Mouse (Mus musculus): ENCODE results near the gene Elp6.

Gene Elp6

GRCm38 (mm10) chr9:110304969-110305651 is at the start of gene Elp6:
Gene Elp6, plus strand, starts transcription at chr9:110305173.
- DNase-seq (ENCODE audit: low spot score) = peak; percentile 86

- no peak for DNase-seq (ENCODE audit: low spot score)
Measured at GRCm38 (mm10) chr9:110255407-110256019, 49.5 kb upstream of the Elp6 start.

- no peak for DNase-seq (ENCODE audit: low spot score)
Measured at GRCm38 (mm10) chr9:110258646-110259045, 46.3 kb upstream of the Elp6 start.

GRCm38 (mm10) chr9:110259118-110259517 is 45.9 kb upstream of the Elp6 start:
- no peak for DNase-seq (ENCODE audit: low spot score)

GRCm38 (mm10) chr9:110263181-110263580 is 41.8 kb upstream of the Elp6 start:
- DNase-seq (ENCODE audit: low spot score) = no peak

GRCm38 (mm10) chr9:110264991-110265390 is 40.0 kb upstream of the Elp6 start:
- no peak for DNase-seq (ENCODE audit: low spot score)

- no peak for DNase-seq (ENCODE audit: low spot score)
Measured at GRCm38 (mm10) chr9:110268416-110268815, 36.6 kb upstream of the Elp6 start.

- DNase-seq (ENCODE audit: low spot score) = no peak
Measured at GRCm38 (mm10) chr9:110272330-110272729, 32.6 kb upstream of the Elp6 start.

GRCm38 (mm10) chr9:110273507-110273906 is 31.5 kb upstream of the Elp6 start:
- DNase-seq (ENCODE audit: low spot score) = no peak

GRCm38 (mm10) chr9:110275882-110276281 is 29.1 kb upstream of the Elp6 start:
- no peak for DNase-seq (ENCODE audit: low spot score)

GRCm38 (mm10) chr9:110277431-110277881 is 27.5 kb upstream of the Elp6 start:
- peak; percentile 63 for DNase-seq (ENCODE audit: low spot score)

- no peak for DNase-seq (ENCODE audit: low spot score)
Measured at GRCm38 (mm10) chr9:110284075-110284697, 20.8 kb upstream of the Elp6 start.

- DNase-seq (ENCODE audit: low spot score) = no peak
Measured at GRCm38 (mm10) chr9:110287321-110287924, 17.6 kb upstream of the Elp6 start.

- DNase-seq (ENCODE audit: low spot score) = no peak
Measured at GRCm38 (mm10) chr9:110293254-110293718, 11.7 kb upstream of the Elp6 start.

- DNase-seq (ENCODE audit: low spot score) = no peak
Measured at GRCm38 (mm10) chr9:110293873-110294415, 11.0 kb upstream of the Elp6 start.

GRCm38 (mm10) chr9:110294786-110295185 is 10.2 kb upstream of the Elp6 start:
- DNase-seq (ENCODE audit: low spot score) = no peak

- DNase-seq (ENCODE audit: low spot score) = peak; percentile 50
Measured at GRCm38 (mm10) chr9:110296867-110297627, 7.9 kb upstream of the Elp6 start.

- no peak for DNase-seq (ENCODE audit: low spot score)
Measured at GRCm38 (mm10) chr9:110304516-110304915, 457 bp upstream of the Elp6 start.

- no peak for DNase-seq (ENCODE audit: low spot score)
Measured at GRCm38 (mm10) chr9:110306371-110306770, 1.4 kb downstream of the Elp6 start.

- DNase-seq (ENCODE audit: low spot score) = no peak
Measured at GRCm38 (mm10) chr9:110314706-110315105, 9.7 kb downstream of the Elp6 start.

GRCm38 (mm10) chr9:110315410-110315809 is 10.4 kb downstream of the Elp6 start:
- no peak for DNase-seq (ENCODE audit: low spot score)

- DNase-seq (ENCODE audit: low spot score) = no peak
Measured at GRCm38 (mm10) chr9:110315904-110316303, 10.9 kb downstream of the Elp6 start.

Data from ovary, adult 18-20 months (tissue).